Mouse (Mus musculus) granulocyte monocyte progenitor cell, adult 5-6 weeks (primary cell): Measurements from ENCODE around the gene Rplp1. TPM values are rescaled to one million over a fixed set of nuclear protein-coding genes. Genes with fewer than 3 reads are reported as not detected.

Source experiments
- ATAC-seq: replicated peaks from 2 replicates; pipeline ENCODE4 v1.8.0; 2016; ENCODE audit warnings: mild to moderate bottlenecking, moderate TSS enrichment, inconsistent platforms; ENCODE audit not compliant: poor library complexity, severe bottlenecking
- total RNA-seq, 2 experiments: library from RNA; stranded (forward) in 1 of 2; stranded (reverse) in 1 of 2; fragments of 200-712, 200-1000 nt in 1 of 2; fragments of >200 nt in 1 of 2; fragmentation: Nextera tagmentation in 1 of 2; gene quantifications; 2 replicates each; pipeline ENCODE4 v1.2.3; 2014 to 2017

Gene Rplp1
- total RNA-seq (2014; fragmentation: Nextera tagmentation) (3,366 and 4,270 TPM in 2 replicates), total RNA-seq (2017) (4,896 and 5,913 TPM in 2 replicates)

GRCm38 (mm10) chr9:61914203-61914916, at the start of gene Rplp1:
Gene Rplp1 (minus strand): TSS chr9:61914542.
- peak; percentile 89 for ATAC-seq

- ATAC-seq: peak; percentile 41
These were observed 49.0 kb upstream of the Rplp1 start for GRCm38 (mm10) chr9:61963356-61963755.

GRCm38 (mm10) chr9:61961181-61961580, 46.8 kb upstream of the Rplp1 start:
- ATAC-seq: no peak

- peak; percentile 13 for ATAC-seq
These were observed 46.4 kb upstream of the Rplp1 start for GRCm38 (mm10) chr9:61960753-61961152.

GRCm38 (mm10) chr9:61959921-61960569, 45.7 kb upstream of the Rplp1 start:
- ATAC-seq: no peak

GRCm38 (mm10) chr9:61954707-61955106, 40.4 kb upstream of the Rplp1 start:
- ATAC-seq: peak; percentile 76

GRCm38 (mm10) chr9:61952241-61952640, 37.9 kb upstream of the Rplp1 start:
- ATAC-seq: no peak

- peak; percentile 85 for ATAC-seq
These were observed 33.3 kb upstream of the Rplp1 start for GRCm38 (mm10) chr9:61947402-61948346.

- ATAC-seq: peak; percentile 87
These were observed 32.5 kb upstream of the Rplp1 start, which contains the start of gene Kif23 for GRCm38 (mm10) chr9:61946623-61947401. Gene Kif23 (minus strand): TSS chr9:61946774.

GRCm38 (mm10) chr9:61945973-61946611, 31.8 kb upstream of the Rplp1 start:
- peak; percentile 14 for ATAC-seq

GRCm38 (mm10) chr9:61941054-61941453, 26.7 kb upstream of the Rplp1 start:
- no peak for ATAC-seq

- no peak for ATAC-seq
These were observed 19.0 kb upstream of the Rplp1 start for GRCm38 (mm10) chr9:61933333-61933732.

- ATAC-seq: peak; percentile 33
These were observed 17.7 kb upstream of the Rplp1 start for GRCm38 (mm10) chr9:61932009-61932408.

GRCm38 (mm10) chr9:61925086-61925660, 10.8 kb upstream of the Rplp1 start:
- ATAC-seq: peak; percentile 77

GRCm38 (mm10) chr9:61920331-61920730, 6.0 kb upstream of the Rplp1 start:
- no peak for ATAC-seq

- peak; percentile 35 for ATAC-seq
These were observed 5.1 kb upstream of the Rplp1 start for GRCm38 (mm10) chr9:61919464-61919863.

- no peak for ATAC-seq
These were observed 3.1 kb upstream of the Rplp1 start for GRCm38 (mm10) chr9:61917436-61917835.

GRCm38 (mm10) chr9:61916986-61917385, 2.6 kb upstream of the Rplp1 start:
- no peak for ATAC-seq
